9 mouse cellular contexts compared by ENCODE assay signal in genomic region chr9:105612919-105613318, GRCm38 (mm10). TPM values are rescaled to one million over a fixed set of nuclear protein-coding genes. Genes with fewer than 3 reads are reported as not detected.
DNase-seq lines count a peak whose midpoint lies in the region; ATAC-seq lines count a peak whose summit lies in the region.
"Had no signal": no experiment of that assay in that cellular context is flagged by ENCODE, and none has a peak within 500 bp of the region (broad histone marks: within the 10 kb centered on the region; RNA-seq: fewer than 3 reads in every experiment).

No protein-coding gene starts in this region.

- peak overlapping the region; percentile 49 for H3K27ac ChIP-seq in neural tube, embryonic 13.5 days (replicated peaks)
- H3K27ac ChIP-seq in intestine, embryonic 15.5 days: no peak overlapping the region

- 49% methylated on average over 7 of the region's 7 CpGs for WGBS in neural tube, embryonic 13.5 days
- WGBS in intestine, embryonic 15.5 days: 87% methylated on average over 7 of the region's 7 CpGs

- peaks cover 14% of the 10 kb centered on the region for H3K4me1 ChIP-seq in neural tube, embryonic 13.5 days (replicated peaks)
- no peaks in the 10 kb centered on the region for H3K4me1 ChIP-seq in intestine, embryonic 15.5 days (replicated peaks)

- no peak overlapping the region for H3K4me2 ChIP-seq in neural tube, embryonic 13.5 days
- no peak overlapping the region for H3K4me2 ChIP-seq in intestine, embryonic 15.5 days (replicated peaks)

- 0 out of 2 replicates have a peak, but pooled peaks have one; percentile 43 for ATAC-seq in neural tube, embryonic 13.5 days (ENCODE audit: low read depth)
- no peak for ATAC-seq in intestine, embryonic 15.5 days

- H3K9ac ChIP-seq in neural tube, embryonic 13.5 days: no peak overlapping the region
- no peak overlapping the region for H3K9ac ChIP-seq in intestine, embryonic 15.5 days

- H3K36me3 ChIP-seq in neural tube, embryonic 13.5 days: no peaks in the 10 kb centered on the region
- no peaks in the 10 kb centered on the region for H3K36me3 ChIP-seq in intestine, embryonic 15.5 days

- no peaks in the 10 kb centered on the region for H3K27me3 ChIP-seq in neural tube, embryonic 13.5 days
- H3K27me3 ChIP-seq in intestine, embryonic 15.5 days (replicated peaks): no peaks in the 10 kb centered on the region

- H3K4me3 ChIP-seq in neural tube, embryonic 13.5 days: no peak overlapping the region
- no peak overlapping the region for H3K4me3 ChIP-seq in intestine, embryonic 15.5 days (replicated peaks)

- intact Hi-C loops in left cerebral cortex, postnatal 4 days (cut with DNase I): no loop called here

- DNase-seq in adrenal gland, postnatal 10 days: peak; percentile 33
- DNase-seq in adrenal gland, adult 8-10 months: no peak
- DNase-seq in left cerebral cortex, postnatal 4 days: peak; percentile 88
- DNase-seq in left cerebral cortex, adult 11 months (ENCODE audit: low spot score): no peak
- peak; percentile 68 to 81 for DNase-seq in cerebellum, postnatal 25 days
- DNase-seq in frontal cortex, postnatal 10 days (ENCODE audit: low spot score in 2 of 2): no peak
- DNase-seq: thymus, postnatal 25 days had no signal

- H3K9me3 ChIP-seq in neural tube, embryonic 13.5 days: no peaks in the 10 kb centered on the region
- H3K9me3 ChIP-seq in intestine, embryonic 15.5 days: no peaks in the 10 kb centered on the region

RNA-seq across cellular contexts. Expression of gene Pik3r4, which starts 29.9 kb away (rescaled TPM):
- 10 to 100 TPM; 26.3 to 33.5 TPM for total RNA-seq in adrenal gland, postnatal 10 days (2021)
- 10 to 100 TPM; 39.9 to 48.7 (median 45.2) TPM for total RNA-seq in adrenal gland, adult 8-10 months (2022)
- total RNA-seq in left cerebral cortex, postnatal 4 days (2021): 10 to 100 TPM; 33.7 to 36.6 TPM
- 19.4 and 20.7 TPM in 2 replicates for polyA plus RNA-seq in neural tube, embryonic 13.5 days (2015; fragmentation: Nextera tagmentation; extraction: Ambion mirVana)
- 16.4 and 17.2 TPM in 2 replicates for polyA plus RNA-seq in intestine, embryonic 15.5 days (2015; fragmentation: Nextera tagmentation; extraction: Ambion mirVana)

Comparison
In these comparisons a context has a peak if more than half of its experiments do, and no peak if none do; other contexts are left out.
1. DNase-seq: peak in adrenal gland, postnatal 10 days (single experiment), left cerebral cortex, postnatal 4 days (single experiment) and cerebellum, postnatal 25 days (2 of 2); none in adrenal gland, adult 8-10 months (single experiment), left cerebral cortex, adult 11 months (single experiment) and frontal cortex, postnatal 10 days (0 of 2).